Mouse (Mus musculus) thymus, adult 2 months (tissue): ENCODE results near the gene Gm11213.

Experiments
- CTCF ChIP-seq: fragments of 200-500 bp; IDR thresholded peaks from 2 replicates; pipeline ENCODE4 v1.5.1; 2012; ENCODE audit warnings: mild to moderate bottlenecking, control low read depth, low read length, moderate library complexity, borderline replicate concordance; ENCODE audit not compliant: control insufficient read depth, poor library complexity, insufficient read depth; ENCODE audit errors: extremely low read depth
- POLR2A ChIP-seq: fragments of 200-500 bp; IDR thresholded peaks from 2 replicates; pipeline ENCODE4 v1.6.1; 2012; ENCODE audit warnings: mild to moderate bottlenecking, low read length, control low read depth, moderate library complexity; ENCODE audit not compliant: control insufficient read depth, poor library complexity, insufficient read depth; ENCODE audit errors: extremely low read depth

- no peak for TF ChIP-seq CTCF
- no peak for TF ChIP-seq POLR2A
Measured at GRCm38 (mm10) chr4:63638603-63639002, 33.5 kb upstream of the Gm11213 start.
